ENCODE assay signal across 8 mouse cellular contexts in genomic region chr6:92941756-92942420, GRCm38 (mm10). TPM values are rescaled to one million over a fixed set of nuclear protein-coding genes. Genes with fewer than 3 reads are reported as not detected.
A peak's percentile ranks its signal among the peaks of the same experiment; 100 is the strongest.
DNase-seq lines count a peak whose midpoint lies in the region; ATAC-seq and TF ChIP-seq lines count a peak whose summit lies in the region.

No protein-coding gene starts in this region.

- under 1% methylated on average over 30 of the region's 30 CpGs for WGBS in kidney, adult 2 months
- WGBS in lung, postnatal 0 days, result under 1% methylated on average over 30 of the region's 30 CpGs
- WGBS in stomach, embryonic 14.5 days, result under 1% methylated on average over 30 of the region's 30 CpGs

- H3K27me3 ChIP-seq in kidney, adult 2 months (replicated peaks; ENCODE audit: control insufficient read depth, insufficient read depth, low read length), result no peaks in the 10 kb centered on the region
- no peaks in the 10 kb centered on the region for H3K27me3 ChIP-seq in lung, postnatal 0 days (replicated peaks; ENCODE audit: insufficient read depth, low read length)
- no peaks in the 10 kb centered on the region for H3K27me3 ChIP-seq in stomach, embryonic 14.5 days (ENCODE audit: control insufficient read depth, insufficient read depth, low read length)

- peak; percentile 37 for ATAC-seq in granulocyte monocyte progenitor cell, adult 5-6 weeks (replicated peaks; ENCODE audit: poor library complexity, severe bottlenecking)
- no peak for ATAC-seq in lung, postnatal 0 days
- no peak for ATAC-seq in stomach, embryonic 14.5 days (ENCODE audit: insufficient number of reproducible peaks, insufficient read depth, low FRiP score, low read depth)
- no peak for ATAC-seq in megakaryocyte-erythroid progenitor cell, adult 5-6 weeks (replicated peaks; ENCODE audit: low FRiP score, low TSS enrichment, poor library complexity, severe bottlenecking)

- no peaks in the 10 kb centered on the region for H3K9me3 ChIP-seq in lung, postnatal 0 days (ENCODE audit: low read length)
- no peaks in the 10 kb centered on the region for H3K9me3 ChIP-seq in stomach, embryonic 14.5 days (ENCODE audit: control insufficient read depth, low read depth, low read length)

- H3K27ac ChIP-seq in kidney, adult 2 months (ENCODE audit: insufficient read depth, low read depth, low read length), result peak overlapping the region; percentile 77
- peak overlapping the region; percentile 90 for H3K27ac ChIP-seq in lung, postnatal 0 days (ENCODE audit: low read length)
- H3K27ac ChIP-seq in stomach, embryonic 14.5 days (ENCODE audit: low read length), result peak overlapping the region; percentile 78

- H3K4me3 ChIP-seq in kidney, adult 2 months (ENCODE audit: insufficient read depth, low read depth, low read length), result peak overlapping the region; percentile 73
- H3K4me3 ChIP-seq in lung, postnatal 0 days (ENCODE audit: low read depth, low read length), result peak overlapping the region; percentile 70
- peak overlapping the region; percentile 58 for H3K4me3 ChIP-seq in stomach, embryonic 14.5 days (ENCODE audit: low read depth, low read length)

- DNase-seq in 3T3-L1 (ENCODE audit: low read depth, low spot score), result peak; percentile 30
- peak; percentile 37 for DNase-seq in adrenal gland, postnatal 14 days
- DNase-seq in kidney, adult 2 months, result peak; percentile 69
- peak; percentile 51 for DNase-seq in lung, postnatal 0 days (ENCODE audit: low spot score)
- DNase-seq in left cerebral cortex, adult 8-10 months (ENCODE audit: low spot score in 2 of 2), result no peak

- H3K36me3 ChIP-seq in kidney, adult 2 months (ENCODE audit: control insufficient read depth, insufficient read depth, low read length), result no peaks in the 10 kb centered on the region
- H3K36me3 ChIP-seq in lung, postnatal 0 days (ENCODE audit: insufficient read depth, low read length), result no peaks in the 10 kb centered on the region
- no peaks in the 10 kb centered on the region for H3K36me3 ChIP-seq in stomach, embryonic 14.5 days (ENCODE audit: control insufficient read depth, insufficient read depth, low read length)

- TF ChIP-seq CTCF in kidney, adult 2 months (conservative IDR thresholded peaks at IDR 0.05; ENCODE audit: insufficient read depth, insufficient read length, low read depth, low read length), result no peak
- no peak for TF ChIP-seq CTCF in lung, postnatal 0 days (IDR thresholded peaks at IDR 0.05)

- no peak for TF ChIP-seq EP300 in lung, postnatal 0 days (IDR thresholded peaks at IDR 0.05)

- peak overlapping the region; percentile 85 for H3K4me2 ChIP-seq in lung, postnatal 0 days (replicated peaks; ENCODE audit: low read depth, low read length)
- peak overlapping the region; percentile 83 for H3K4me2 ChIP-seq in stomach, embryonic 14.5 days (replicated peaks; ENCODE audit: low read depth, low read length)

- no peak for TF ChIP-seq POLR2A in kidney, adult 2 months (IDR thresholded peaks at IDR 0.05; ENCODE audit: low read depth, low read length)

- peak overlapping the region; percentile 77 for H3K9ac ChIP-seq in lung, postnatal 0 days (replicated peaks; ENCODE audit: low read depth)
- H3K9ac ChIP-seq in stomach, embryonic 14.5 days (replicated peaks; ENCODE audit: low read depth, low read length), result peak overlapping the region; percentile 53

- H3K4me1 ChIP-seq in kidney, adult 2 months (ENCODE audit: control insufficient read depth, insufficient read depth, low read length), result no peaks in the 10 kb centered on the region
- peaks cover 5% of the 10 kb centered on the region; the same call in 1 of the 2 replicates for H3K4me1 ChIP-seq in lung, postnatal 0 days (ENCODE audit: insufficient read depth, low read depth, low read length)
- H3K4me1 ChIP-seq in stomach, embryonic 14.5 days (ENCODE audit: control insufficient read depth, insufficient read depth, low read length), result peaks cover 13% of the 10 kb centered on the region; the same call in 1 of the 2 replicates

RNA-seq across cellular contexts. Expression of gene Adamts9, which starts 1.4 kb away (rescaled TPM):
- total RNA-seq in adrenal gland, postnatal 14 days (2021), result 56.5 and 65.8 TPM in 2 replicates
- not detected in 2 replicates for total RNA-seq in granulocyte monocyte progenitor cell, adult 5-6 weeks (2014; fragmentation: Nextera tagmentation)
- not detected in 2 replicates for total RNA-seq in granulocyte monocyte progenitor cell, adult 5-6 weeks (2017)
- 6.3 and 6.7 TPM in 2 replicates for polyA plus RNA-seq in kidney, adult 2 months (2012; rRNA removed)
- 6.4 and 7.2 TPM in 2 replicates for polyA plus RNA-seq in lung, postnatal 0 days (2015; fragmentation: Nextera tagmentation; extraction: Ambion mirVana)
- 9.9 and 13.6 TPM in 2 replicates for polyA plus RNA-seq in stomach, embryonic 14.5 days (2014; fragmentation: Nextera tagmentation; extraction: Ambion mirVana)
- not detected in 2 replicates for total RNA-seq in megakaryocyte-erythroid progenitor cell, adult 5-6 weeks (2014; fragmentation: Nextera tagmentation)
- not detected in 2 replicates for total RNA-seq in megakaryocyte-erythroid progenitor cell, adult 5-6 weeks (2017)
- 1 to 10 TPM; 2.6 to 3.7 (median 2.8) TPM for total RNA-seq in left cerebral cortex, adult 8-10 months (2022)

Comparison
In these comparisons a context has a peak if more than half of its experiments do, and no peak if none do; other contexts are left out.
1. DNase-seq: peak in 3T3-L1 (single experiment), adrenal gland, postnatal 14 days (single experiment), kidney, adult 2 months (single experiment) and lung, postnatal 0 days (single experiment); none in left cerebral cortex, adult 8-10 months (0 of 2).
2. RNA of gene Adamts9, which starts 1.4 kb away (total RNA-seq): 56.5 to 65.8 TPM in adrenal gland, postnatal 14 days; 2.6 to 3.7 TPM in left cerebral cortex, adult 8-10 months, not detected in megakaryocyte-erythroid progenitor cell, adult 5-6 weeks and not detected in granulocyte monocyte progenitor cell, adult 5-6 weeks; every median in the first group is over 10 times any median in the second.
3. Peak in every context shown above with its lines, with median percentiles within 50 percentile points of each other: H3K27ac ChIP-seq and H3K4me3 ChIP-seq.